Mouse (Mus musculus): ENCODE data around the gene Coq5. TPM values are rescaled to one million over a fixed set of nuclear protein-coding genes. Genes with fewer than 3 reads are reported as not detected.

Coq5 gene
- polyA plus RNA-seq, 1 experiment, result 25.1 TPM

DNA sequence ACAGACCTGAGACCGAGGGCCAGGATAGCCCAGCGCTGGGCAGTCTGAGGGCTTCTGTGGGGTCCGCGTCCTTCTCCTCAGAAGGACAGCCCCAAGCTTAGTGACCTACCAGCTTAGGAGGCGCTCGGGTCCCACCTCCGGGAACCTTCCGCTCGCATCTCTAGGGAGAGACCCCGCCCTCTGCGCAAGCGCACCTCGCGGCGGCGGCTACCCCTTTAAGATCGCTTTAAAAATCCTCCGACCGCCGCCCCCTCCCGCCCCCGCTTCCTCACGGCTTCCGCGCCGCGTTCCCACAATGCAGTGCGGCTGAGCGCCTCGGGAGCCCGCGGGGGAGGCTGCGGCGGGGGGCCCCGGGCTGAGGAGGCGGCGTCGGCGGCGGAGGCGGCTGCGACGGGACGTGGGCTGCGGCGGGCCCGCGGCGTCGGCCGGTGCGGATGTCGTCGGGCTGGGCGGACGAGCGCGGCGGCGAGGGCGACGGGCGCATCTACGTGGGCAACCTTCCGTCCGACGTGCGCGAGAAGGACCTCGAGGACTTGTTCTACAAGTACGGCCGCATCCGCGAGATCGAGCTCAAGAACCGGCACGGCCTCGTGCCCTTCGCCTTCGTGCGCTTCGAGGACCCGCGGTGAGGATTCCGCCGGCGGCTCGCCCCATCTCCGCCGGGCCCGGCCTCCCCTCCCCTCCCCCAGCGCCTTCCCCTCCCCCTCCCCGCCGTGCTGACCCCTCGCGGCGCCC lies 47.6 kb downstream of the Coq5 start, which contains the start of gene Srsf9:
Gene Srsf9 (plus strand): TSS at position 303 of the 735 bp plus-strand sequence.
- Histone ChIP-seq H3K4me3 (ENCODE audit: insufficient read depth, low read depth, low read length) (peak within 1 kb of the TSS; percentile 96), H3K27me3 (replicated peaks; ENCODE audit: control insufficient read depth, insufficient read depth, low read length) (no peaks in the 10 kb centered on the region), H3K4me1 (ENCODE audit: control insufficient read depth, insufficient read depth, low read length) (peaks cover 9% of the 10 kb centered on the region; the same call in 1 of the 2 replicates), H3K36me3 (ENCODE audit: control insufficient read depth, insufficient read depth, low read length) (no peaks in the 10 kb centered on the region), H3K27ac (ENCODE audit: insufficient read depth, low read depth, low read length) (peak within 1 kb of the TSS; percentile 90)
- under 1% methylated on average over 93 of the region's 97 CpGs for WGBS
- TF ChIP-seq CTCF (conservative IDR thresholded peaks at IDR 0.05; ENCODE audit: insufficient read depth, insufficient read length, low read depth, low read length), result no peak
- TF ChIP-seq POLR2A (IDR thresholded peaks at IDR 0.05; ENCODE audit: low read depth, low read length), result peak; percentile 64
- peak; percentile 98 for DNase-seq

DNA sequence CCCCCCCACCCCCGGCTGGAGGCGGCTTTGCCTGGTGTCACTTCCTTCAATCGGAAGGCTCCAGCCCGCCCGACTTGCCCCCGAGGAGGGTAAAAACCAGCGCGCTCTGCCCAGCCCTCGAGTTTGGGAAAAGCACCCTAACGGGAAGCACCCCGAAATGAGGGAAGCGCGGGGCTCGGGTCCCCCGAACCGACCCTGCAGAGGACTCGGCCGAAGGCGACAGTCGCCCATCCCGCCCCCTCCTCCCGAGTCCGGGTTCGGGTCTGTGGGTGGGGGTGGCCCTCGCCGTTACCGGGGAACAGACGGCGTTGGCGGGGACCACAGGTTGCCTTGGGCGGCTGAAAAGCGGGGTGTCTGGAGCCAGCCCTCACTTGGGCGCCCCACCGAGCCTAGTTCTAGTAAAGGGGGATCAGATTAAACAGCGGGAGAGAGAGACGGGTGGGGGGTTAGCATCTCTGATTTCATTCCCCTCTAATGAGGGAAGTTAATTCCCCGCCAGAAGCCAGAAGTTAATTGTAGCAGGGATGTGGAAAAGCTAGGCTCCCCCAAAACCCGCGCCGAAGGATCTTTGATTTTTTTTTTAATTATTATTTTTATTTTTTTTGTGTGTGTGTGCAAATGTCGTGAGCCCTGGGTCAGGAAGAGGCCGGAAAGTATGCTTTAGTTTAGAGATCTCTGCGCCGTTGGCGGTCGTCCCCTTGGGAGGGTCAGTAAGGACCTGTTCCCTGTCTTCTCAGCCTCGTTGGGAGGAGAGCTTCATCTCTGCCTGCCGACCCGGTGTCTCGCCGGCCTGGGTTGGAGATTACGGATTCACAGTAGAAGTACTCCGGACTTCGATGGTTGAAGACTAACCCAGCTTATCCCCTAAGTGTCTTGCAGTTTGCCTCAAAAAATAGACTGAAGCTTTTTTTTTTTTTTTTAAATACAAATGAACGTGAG lies 48.4 kb downstream of the Coq5 start:
- Histone ChIP-seq H3K27me3 (replicated peaks; ENCODE audit: control insufficient read depth, insufficient read depth, low read length) (no peaks in the 10 kb centered on the region), H3K4me3 (ENCODE audit: insufficient read depth, low read depth, low read length) (peak overlapping the region; percentile 96), H3K36me3 (ENCODE audit: control insufficient read depth, insufficient read depth, low read length) (peaks cover 2% of the 10 kb centered on the region; the same call in 1 of the 2 replicates), H3K27ac (ENCODE audit: insufficient read depth, low read depth, low read length) (peak overlapping the region; percentile 41; the same call in 1 of the 2 replicates), H3K4me1 (ENCODE audit: control insufficient read depth, insufficient read depth, low read length) (peaks cover 9% of the 10 kb centered on the region; the same call in 1 of the 2 replicates)
- no peak for DNase-seq
- 1% methylated on average over 55 of the region's 55 CpGs for WGBS
- no peak for TF ChIP-seq CTCF (conservative IDR thresholded peaks at IDR 0.05; ENCODE audit: insufficient read depth, insufficient read length, low read depth, low read length)
- TF ChIP-seq POLR2A (IDR thresholded peaks at IDR 0.05; ENCODE audit: low read depth, low read length), result no peak

DNA sequence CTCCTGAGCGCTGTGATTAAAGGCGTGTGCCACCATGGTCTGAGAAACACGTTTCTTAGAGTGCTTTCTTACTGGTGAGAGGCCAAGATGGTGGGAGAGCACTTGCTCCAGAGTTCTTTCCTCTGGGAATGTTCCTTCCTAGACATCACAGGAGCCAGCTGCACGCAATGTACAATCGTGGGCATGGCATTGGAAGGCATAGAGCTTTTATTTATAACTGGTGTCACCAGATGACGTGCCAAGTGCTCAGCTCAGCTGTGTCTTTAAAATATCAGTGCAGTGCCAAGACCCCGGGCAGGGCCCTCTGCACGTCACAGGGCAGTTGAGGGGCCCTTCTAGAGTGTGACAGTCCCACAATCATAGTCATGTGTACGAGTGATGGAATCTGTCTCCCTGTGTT lies 51.5 kb downstream of the Coq5 start:
- no peak overlapping the region for H3K4me3 ChIP-seq (ENCODE audit: insufficient read depth, low read depth, low read length)
- peaks cover 9% of the 10 kb centered on the region; the same call in 1 of the 2 replicates for H3K4me1 ChIP-seq (ENCODE audit: control insufficient read depth, insufficient read depth, low read length)
- whole genome bisulfite sequencing, result 82% methylated on average over 9 of the region's 9 CpGs
- H3K36me3 ChIP-seq (ENCODE audit: control insufficient read depth, insufficient read depth, low read length), result peaks cover 2% of the 10 kb centered on the region; the same call in 1 of the 2 replicates
- TF ChIP-seq POLR2A (IDR thresholded peaks at IDR 0.05; ENCODE audit: low read depth, low read length) (no peak), CTCF (conservative IDR thresholded peaks at IDR 0.05; ENCODE audit: insufficient read depth, insufficient read length, low read depth, low read length) (no peak)
- no peaks in the 10 kb centered on the region for H3K27me3 ChIP-seq (replicated peaks; ENCODE audit: control insufficient read depth, insufficient read depth, low read length)
- DNase-seq, result no peak
- H3K27ac ChIP-seq (ENCODE audit: insufficient read depth, low read depth, low read length), result no peak overlapping the region

DNA sequence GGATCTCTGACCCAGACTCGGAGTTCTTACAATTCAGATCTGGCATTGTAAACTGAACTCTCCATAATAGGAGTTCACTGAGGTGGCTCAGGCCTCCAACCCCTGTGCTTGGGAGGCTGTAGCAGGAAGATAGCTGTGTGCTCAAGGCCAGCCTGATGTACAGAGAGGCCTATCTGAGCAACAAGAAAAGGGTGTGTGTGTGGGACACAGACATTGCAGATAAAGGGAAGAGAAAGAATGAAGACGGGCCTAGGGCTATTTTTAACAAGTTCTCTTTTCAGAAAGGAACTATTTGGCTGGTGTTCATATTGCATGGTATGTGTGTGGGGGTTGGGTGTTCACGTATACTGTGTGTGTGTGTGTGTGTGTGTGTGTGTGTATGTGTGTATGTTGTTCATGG lies 54.2 kb downstream of the Coq5 start:
- TF ChIP-seq POLR2A (IDR thresholded peaks at IDR 0.05; ENCODE audit: low read depth, low read length) (no peak), CTCF (conservative IDR thresholded peaks at IDR 0.05; ENCODE audit: insufficient read depth, insufficient read length, low read depth, low read length) (no peak)
- Histone ChIP-seq H3K27ac (ENCODE audit: insufficient read depth, low read depth, low read length) (no peak overlapping the region), H3K27me3 (replicated peaks; ENCODE audit: control insufficient read depth, insufficient read depth, low read length) (no peaks in the 10 kb centered on the region), H3K4me3 (ENCODE audit: insufficient read depth, low read depth, low read length) (no peak overlapping the region), H3K36me3 (ENCODE audit: control insufficient read depth, insufficient read depth, low read length) (peaks cover 2% of the 10 kb centered on the region; the same call in 1 of the 2 replicates), H3K4me1 (ENCODE audit: control insufficient read depth, insufficient read depth, low read length) (peaks cover 5% of the 10 kb centered on the region; the same call in 1 of the 2 replicates)
- WGBS, result 81% methylated on average over 3 of the region's 3 CpGs
- no peak for DNase-seq

DNA sequence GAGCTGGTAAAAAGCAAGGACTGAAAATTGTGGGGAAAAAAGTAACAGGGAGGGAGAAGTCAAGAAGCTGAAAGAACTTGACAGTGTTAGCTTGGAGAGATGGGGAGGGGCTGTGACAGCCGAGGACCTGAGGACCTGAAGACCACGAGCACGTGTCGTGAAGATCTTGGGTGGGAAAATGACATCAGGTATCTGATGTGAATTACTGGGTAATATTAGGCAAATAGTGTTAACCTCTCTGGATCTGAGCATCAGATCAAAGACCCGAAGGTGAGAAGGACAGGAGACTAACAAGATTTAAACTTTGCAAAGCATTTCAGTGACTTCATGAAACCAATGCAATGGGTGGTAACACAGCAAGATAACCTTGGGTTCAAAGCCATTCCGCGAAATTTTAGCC lies 60.5 kb downstream of the Coq5 start:
- Histone ChIP-seq H3K4me1 (ENCODE audit: control insufficient read depth, insufficient read depth, low read length) (no peaks in the 10 kb centered on the region; the same call in 1 of the 2 replicates), H3K27ac (ENCODE audit: insufficient read depth, low read depth, low read length) (no peak overlapping the region), H3K36me3 (ENCODE audit: control insufficient read depth, insufficient read depth, low read length) (peaks cover 4% of the 10 kb centered on the region; the same call in 1 of the 2 replicates), H3K4me3 (ENCODE audit: insufficient read depth, low read depth, low read length) (no peak overlapping the region), H3K27me3 (replicated peaks; ENCODE audit: control insufficient read depth, insufficient read depth, low read length) (no peaks in the 10 kb centered on the region)
- TF ChIP-seq CTCF (conservative IDR thresholded peaks at IDR 0.05; ENCODE audit: insufficient read depth, insufficient read length, low read depth, low read length) (no peak), POLR2A (IDR thresholded peaks at IDR 0.05; ENCODE audit: low read depth, low read length) (no peak)
- DNase-seq, result no peak
- WGBS, result 16% methylated on average over 7 of the region's 7 CpGs

DNA sequence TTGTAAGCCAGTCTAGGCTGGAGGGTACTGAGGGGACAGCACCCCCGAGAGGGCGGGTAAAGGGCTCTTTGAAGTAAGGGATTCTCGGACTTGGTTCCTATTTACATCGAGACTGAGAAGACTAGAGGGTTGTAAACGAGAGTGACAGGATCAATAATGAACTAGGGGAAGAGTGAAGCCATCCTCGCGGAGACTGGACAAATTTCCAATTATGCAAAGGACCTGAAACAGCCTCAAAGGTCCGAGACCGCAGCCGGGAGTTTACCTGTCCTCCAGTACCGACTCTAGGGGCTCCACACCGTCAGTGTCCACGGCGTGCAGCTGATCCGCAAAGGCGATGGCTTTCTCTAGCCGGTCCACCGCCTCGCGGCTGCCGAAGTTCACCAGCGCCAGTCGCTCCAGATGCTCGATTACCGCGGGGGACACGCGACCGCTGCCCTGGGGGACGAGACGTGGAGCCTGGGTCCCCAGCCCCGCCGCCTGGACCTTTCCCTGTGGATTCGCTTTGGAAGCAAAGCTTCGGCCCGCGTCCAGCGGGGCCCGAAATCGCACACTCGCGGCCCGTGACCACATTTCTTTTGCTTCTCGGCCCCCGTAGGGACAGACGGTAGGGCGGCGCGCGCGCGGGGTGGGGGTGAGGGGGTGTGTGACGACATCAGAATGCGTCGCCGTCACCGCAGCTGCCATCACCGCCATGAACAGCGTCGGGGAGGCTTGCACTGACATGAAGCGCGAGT lies 61.3 kb downstream of the Coq5 start, which contains the start of the genes Gatc and Triap1:
Gene Gatc (minus strand): TSS at position 602 of the 737 bp plus-strand sequence.
Gene Triap1 (plus strand): TSS at position 649 of the 737 bp plus-strand sequence.
- H3K36me3 ChIP-seq (ENCODE audit: control insufficient read depth, insufficient read depth, low read length), result peaks cover 4% of the 10 kb centered on the region; the same call in 1 of the 2 replicates
- WGBS, result under 1% methylated on average over 62 of the region's 62 CpGs
- H3K27me3 ChIP-seq (replicated peaks; ENCODE audit: control insufficient read depth, insufficient read depth, low read length), result no peaks in the 10 kb centered on the region
- TF ChIP-seq CTCF (conservative IDR thresholded peaks at IDR 0.05; ENCODE audit: insufficient read depth, insufficient read length, low read depth, low read length), result no peak
- TF ChIP-seq POLR2A (IDR thresholded peaks at IDR 0.05; ENCODE audit: low read depth, low read length), result peak; percentile 53
- no peaks in the 10 kb centered on the region; the same call in 1 of the 2 replicates for H3K4me1 ChIP-seq (ENCODE audit: control insufficient read depth, insufficient read depth, low read length)
- H3K27ac ChIP-seq (ENCODE audit: insufficient read depth, low read depth, low read length), result peak within 1 kb of the TSS; percentile 61
- peak within 1 kb of the TSS; percentile 80 for H3K4me3 ChIP-seq (ENCODE audit: insufficient read depth, low read depth, low read length)
- peak; percentile 93 for DNase-seq

All from kidney, adult 2 months (tissue).